Mouse (Mus musculus) myocyte (in vitro differentiated cells): ENCODE results near the gene Tfap2b.

Experiments
- CEBPB ChIP-seq: IDR thresholded peaks from 2 replicates; pipeline ENCODE4 v1.6.1; 2011; ENCODE audit warnings: mild to moderate bottlenecking, moderate library complexity; ENCODE audit not compliant: poor library complexity, insufficient read depth, severe bottlenecking
- E2F4 ChIP-seq: IDR thresholded peaks from one replicate; pipeline ENCODE4 v1.6.1; 2011; ENCODE audit warnings: mild to moderate bottlenecking, control low read depth, moderate library complexity; ENCODE audit not compliant: insufficient read depth
- MAX ChIP-seq: IDR thresholded peaks from one replicate; pipeline ENCODE4 v1.6.1; 2011; ENCODE audit warnings: low read depth, mild to moderate bottlenecking, control low read depth
- MYOD1 ChIP-seq, 3 experiments: IDR thresholded peaks; one replicate each; pipeline ENCODE4 v1.6.1; 2011; ENCODE audit warnings: control low read depth in 2 of 3, low read depth in 2 of 3, mild to moderate bottlenecking in 2 of 3, moderate library complexity in 1 of 3; ENCODE audit not compliant: insufficient read length in 2 of 3, control insufficient read depth in 1 of 3
- MYOG ChIP-seq, 3 experiments: IDR thresholded peaks; one replicate each; pipeline ENCODE4 v1.6.1; 2011; ENCODE audit warnings: control low read depth in 2 of 3, low read depth in 2 of 3, mild to moderate bottlenecking in 2 of 3; ENCODE audit not compliant: insufficient read length in 2 of 3, control insufficient read depth in 1 of 3, insufficient read depth in 1 of 3
- POLR2A ChIP-seq: IDR thresholded peaks from one replicate; pipeline ENCODE4 v1.6.1; 2011; ENCODE audit warnings: low read depth, mild to moderate bottlenecking, control low read depth, moderate library complexity; ENCODE audit not compliant: insufficient read length
- POLR2AphosphoS2 ChIP-seq: IDR thresholded peaks from one replicate; pipeline ENCODE4 v1.6.1; 2011; ENCODE audit warnings: low read depth, control low read depth; ENCODE audit not compliant: insufficient read length
- REST ChIP-seq: IDR thresholded peaks from one replicate; pipeline ENCODE4 v1.6.1; 2011; ENCODE audit warnings: mild to moderate bottlenecking, control low read depth, moderate library complexity; ENCODE audit not compliant: insufficient read depth, insufficient read length
- TCF12 ChIP-seq: IDR thresholded peaks from one replicate; pipeline ENCODE4 v1.6.1; 2011; ENCODE audit warnings: mild to moderate bottlenecking, control low read depth; ENCODE audit not compliant: poor library complexity, insufficient read depth, severe bottlenecking
- TCF3 ChIP-seq: IDR thresholded peaks from one replicate; pipeline ENCODE4 v1.6.1; 2011; ENCODE audit warnings: low read depth, control low read depth; ENCODE audit not compliant: insufficient read length
- USF1 ChIP-seq: IDR thresholded peaks from one replicate; pipeline ENCODE4 v1.6.1; 2011; ENCODE audit warnings: low read depth, mild to moderate bottlenecking, control low read depth, moderate library complexity

DNA sequence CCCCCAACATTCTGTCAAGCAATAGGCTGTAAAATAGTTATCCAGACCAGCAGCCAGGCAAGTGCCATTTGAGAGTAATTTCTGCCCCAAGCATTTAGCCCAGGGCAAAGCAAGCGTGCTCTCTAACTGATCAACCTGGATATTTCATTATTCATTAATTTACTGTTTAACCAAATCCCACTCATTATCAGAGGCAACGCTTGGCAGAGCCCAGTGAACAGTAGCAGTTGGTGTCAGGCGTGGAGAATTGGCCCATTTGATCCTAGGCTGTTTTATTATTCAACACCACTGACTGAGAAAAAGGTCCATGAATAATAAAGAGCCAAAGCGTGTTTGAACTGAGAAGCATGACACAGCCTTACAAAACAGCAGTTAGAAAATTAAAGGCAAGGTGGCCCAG is 36.3 kb downstream of the Tfap2b start:
- TF ChIP-seq POLR2A: no peak
- TF ChIP-seq USF1: no peak
- no peak for TF ChIP-seq POLR2AphosphoS2
- TF ChIP-seq MYOD1 (IDR thresholded peaks at IDR 0.05; ENCODE audit: control insufficient read depth in 1 of 3, insufficient read length in 2 of 3, low read depth in 2 of 3): no peak
- no peak for TF ChIP-seq REST
- TF ChIP-seq MAX: no peak
- TF ChIP-seq TCF12: no peak
- no peak for TF ChIP-seq E2F4
- no peak for TF ChIP-seq MYOG (IDR thresholded peaks at IDR 0.05; ENCODE audit: control insufficient read depth in 1 of 3, insufficient read depth in 1 of 3, insufficient read length in 2 of 3, low read depth in 2 of 3)
- no peak for TF ChIP-seq CEBPB
- no peak for TF ChIP-seq TCF3
